Mouse (Mus musculus): ENCODE measurements around the gene Hspa1l. TPM values are rescaled to one million over a fixed set of nuclear protein-coding genes. Genes with fewer than 3 reads are reported as not detected.
A peak's percentile ranks its signal among the peaks of the same experiment; 100 is the strongest.
"Not testable (repeated sequence)": the region's sequence is repeated elsewhere in the genome, so short reads cannot be mapped to it uniquely, and the experiment has no call there.

Gene Hspa1l
- total and polyA plus RNA-seq, 2 experiments from 2014 or later, result 0.76 to 0.99 TPM

GRCm38 (mm10) chr17:34955884-34956283 is 16.6 kb upstream of the Hspa1l start:
- Histone ChIP-seq H3K9me3 (ENCODE audit: low read length) (no peaks in the 10 kb centered on the region), H3K36me3 (ENCODE audit: insufficient read depth, low read length) (0 out of 2 replicates have a peak, but pooled peaks cover under 1% of the 10 kb centered on the region), H3K9ac (replicated peaks; ENCODE audit: low read length) (no peak overlapping the region), H3K27me3 (ENCODE audit: insufficient read depth, low read length) (no peaks in the 10 kb centered on the region), H3K4me3 (ENCODE audit: low read length) (no peak overlapping the region), H3K4me1 (ENCODE audit: insufficient read depth, low read length) (no peaks in the 10 kb centered on the region), H3K4me2 (ENCODE audit: low read depth, low read length) (no peak overlapping the region), H3K27ac (no peak overlapping the region)
- no peak for TF ChIP-seq CTCF (IDR thresholded peaks at IDR 0.05; ENCODE audit: low read depth)
- DNase-seq (ENCODE audit: low spot score) (no peak), ATAC-seq (no peak)
- WGBS, result 85% methylated on average over 3 of the region's 3 CpGs

- H3K4me1 ChIP-seq (ENCODE audit: insufficient read depth, low read length), result no peaks in the 10 kb centered on the region
- H3K4me3 ChIP-seq (ENCODE audit: low read length), result no peak overlapping the region
- no peak overlapping the region for H3K4me2 ChIP-seq (ENCODE audit: low read depth, low read length)
- H3K27me3 ChIP-seq (ENCODE audit: insufficient read depth, low read length), result no peaks in the 10 kb centered on the region
- DNase-seq (ENCODE audit: low spot score) (peak; percentile 33), ATAC-seq (no peak)
- no peak overlapping the region for H3K9ac ChIP-seq (replicated peaks; ENCODE audit: low read length)
- no peaks in the 10 kb centered on the region for H3K36me3 ChIP-seq (ENCODE audit: insufficient read depth, low read length)
- WGBS, result 39% methylated on average over 1 of the region's 1 CpGs
- H3K9me3 ChIP-seq (ENCODE audit: low read length), result no peaks in the 10 kb centered on the region
- no peak overlapping the region for H3K27ac ChIP-seq
- TF ChIP-seq CTCF (IDR thresholded peaks at IDR 0.05; ENCODE audit: low read depth), result peak; percentile 66
Measured at GRCm38 (mm10) chr17:34956340-34956739, 16.2 kb upstream of the Hspa1l start.

GRCm38 (mm10) chr17:34957291-34957690 is 15.2 kb upstream of the Hspa1l start:
- 24% methylated on average over 26 of the region's 40 CpGs for WGBS

GRCm38 (mm10) chr17:34957966-34958365 is 14.5 kb upstream of the Hspa1l start:
- H3K27me3 ChIP-seq (ENCODE audit: insufficient read depth, low read length); H3K4me3 ChIP-seq (ENCODE audit: low read length); DNase-seq (ENCODE audit: low spot score); H3K27ac ChIP-seq; H3K36me3 ChIP-seq (ENCODE audit: insufficient read depth, low read length); ATAC-seq; H3K4me2 ChIP-seq (ENCODE audit: low read depth, low read length); H3K4me1 ChIP-seq (ENCODE audit: insufficient read depth, low read length); H3K9me3 ChIP-seq (ENCODE audit: low read length); H3K9ac ChIP-seq (replicated peaks; ENCODE audit: low read length): not testable (repeated sequence)
- WGBS, result 23% methylated on average over 22 of the region's 40 CpGs

More at GRCm38 (mm10) chr17:34957291-34957690, 15.2 kb upstream of the Hspa1l start:
- not testable (repeated sequence) for DNase-seq (ENCODE audit: low spot score); H3K9me3 ChIP-seq (ENCODE audit: low read length); ATAC-seq; H3K27me3 ChIP-seq (ENCODE audit: insufficient read depth, low read length); H3K4me1 ChIP-seq (ENCODE audit: insufficient read depth, low read length); H3K36me3 ChIP-seq (ENCODE audit: insufficient read depth, low read length); H3K9ac ChIP-seq (replicated peaks; ENCODE audit: low read length); H3K4me2 ChIP-seq (ENCODE audit: low read depth, low read length); H3K4me3 ChIP-seq (ENCODE audit: low read length); H3K27ac ChIP-seq

GRCm38 (mm10) chr17:34958734-34959129 is 13.8 kb upstream of the Hspa1l start:
- not testable (repeated sequence) for DNase-seq (ENCODE audit: low spot score); H3K36me3 ChIP-seq (ENCODE audit: insufficient read depth, low read length); H3K27ac ChIP-seq; H3K9ac ChIP-seq (replicated peaks; ENCODE audit: low read length); H3K4me1 ChIP-seq (ENCODE audit: insufficient read depth, low read length); H3K27me3 ChIP-seq (ENCODE audit: insufficient read depth, low read length); H3K9me3 ChIP-seq (ENCODE audit: low read length); ATAC-seq
- 3% methylated on average over 7 of the region's 47 CpGs for WGBS
- peak overlapping the region; percentile 66 for H3K4me2 ChIP-seq (ENCODE audit: low read depth, low read length)
- H3K4me3 ChIP-seq (ENCODE audit: low read length), result peak overlapping the region; percentile 41

- Histone ChIP-seq H3K4me3 (ENCODE audit: low read length) (peak within 1 kb of the TSS; percentile 41), H3K27ac (peak within 1 kb of the TSS; percentile 70), H3K9ac (replicated peaks; ENCODE audit: low read length) (0 out of 2 replicates have a peak within 1 kb of the TSS, but pooled peaks have one; percentile 3), H3K4me2 (ENCODE audit: low read depth, low read length) (peak within 1 kb of the TSS; percentile 66)
- H3K9me3 ChIP-seq (ENCODE audit: low read length); H3K27me3 ChIP-seq (ENCODE audit: insufficient read depth, low read length); H3K4me1 ChIP-seq (ENCODE audit: insufficient read depth, low read length); H3K36me3 ChIP-seq (ENCODE audit: insufficient read depth, low read length): not testable (repeated sequence)
- peak; percentile 76 for DNase-seq (ENCODE audit: low spot score)
- ATAC-seq, result peak; percentile 95
- WGBS, result 2% methylated on average over 27 of the region's 32 CpGs
Measured at GRCm38 (mm10) chr17:34959130-34959778, 13.2 kb upstream of the Hspa1l start, which contains the start of gene Hspa1b. Hspa1b (minus strand) TSS chr17:34959238.

- H3K36me3 ChIP-seq (ENCODE audit: insufficient read depth, low read length), result no peaks in the 10 kb centered on the region
- no peak for TF ChIP-seq CTCF (IDR thresholded peaks at IDR 0.05; ENCODE audit: low read depth)
- ATAC-seq (no peak; the same call in 1 of the 2 replicates), DNase-seq (ENCODE audit: low spot score) (no peak)
- peak overlapping the region; percentile 66 for H3K4me2 ChIP-seq (ENCODE audit: low read depth, low read length)
- H3K27ac ChIP-seq, result peak overlapping the region; percentile 70
- H3K9me3 ChIP-seq (ENCODE audit: low read length), result no peaks in the 10 kb centered on the region
- WGBS, result 18% methylated on average over 12 of the region's 12 CpGs
- no peaks in the 10 kb centered on the region for H3K27me3 ChIP-seq (ENCODE audit: insufficient read depth, low read length)
- peak overlapping the region; percentile 41 for H3K4me3 ChIP-seq (ENCODE audit: low read length)
- H3K4me1 ChIP-seq (ENCODE audit: insufficient read depth, low read length), result no peaks in the 10 kb centered on the region
- H3K9ac ChIP-seq (replicated peaks; ENCODE audit: low read length), result no peak overlapping the region
Measured at GRCm38 (mm10) chr17:34959881-34960515, 12.5 kb upstream of the Hspa1l start.

Data from hindbrain, postnatal 0 days (tissue).